Mouse (Mus musculus) hindbrain, embryonic 13.5 days (tissue): ENCODE results near the gene Gm28539. TPM values are rescaled to one million over a fixed set of nuclear protein-coding genes. Genes with fewer than 3 reads are reported as not detected.
"Not testable (repeated sequence)": the region's sequence is repeated elsewhere in the genome, so short reads cannot be mapped to it uniquely, and the experiment has no call there.

ENCODE experiments used
- ATAC-seq: fragments of 200-750 bp; cut with Nextera tagmentation; 2 replicates; pipeline ENCODE4 v1.8.0; 2017; ENCODE audit warnings: moderate TSS enrichment; ENCODE audit not compliant: low FRiP score
- H3K27ac ChIP-seq: fragments of 300-500 bp; sonication (generic); 2 replicates; pipeline ENCODE4 v1.5.1; 2015; ENCODE audit warnings: inconsistent platforms, mild to moderate bottlenecking, moderate library complexity
- H3K27me3 ChIP-seq: fragments of 300-500 bp; sonication (generic); 2 replicates; pipeline ENCODE4 v1.6.1; 2015; ENCODE audit warnings: mild to moderate bottlenecking, inconsistent platforms
- H3K36me3 ChIP-seq: fragments of 300-500 bp; sonication (generic); 2 replicates; pipeline ENCODE4 v1.6.1; 2015; ENCODE audit warnings: mild to moderate bottlenecking, inconsistent platforms
- H3K4me1 ChIP-seq: fragments of 300-500 bp; sonication (generic); replicated peaks from 2 replicates; pipeline ENCODE4 v1.6.1; 2015; ENCODE audit warnings: inconsistent platforms
- H3K4me2 ChIP-seq: fragments of 300-500 bp; sonication (generic); 2 replicates; pipeline ENCODE4 v1.6.1; 2015; ENCODE audit warnings: inconsistent platforms, mild to moderate bottlenecking, moderate library complexity
- H3K4me3 ChIP-seq: fragments of 300-500 bp; sonication (generic); 2 replicates; pipeline ENCODE4 v1.5.1; 2015; ENCODE audit warnings: mild to moderate bottlenecking, inconsistent platforms
- H3K9ac ChIP-seq: fragments of 300-500 bp; sonication (generic); 2 replicates; pipeline ENCODE4 v1.6.1; 2015; ENCODE audit warnings: mild to moderate bottlenecking, inconsistent platforms
- H3K9me3 ChIP-seq: fragments of 300-500 bp; sonication (generic); 2 replicates; pipeline ENCODE4 v1.6.1; 2016; ENCODE audit warnings: inconsistent platforms
- WGBS: fragments of 180-500 bp; shearing (Covaris S2); methylation state at CpG from one replicate; pipeline ENCODE4 v1.1.7; 2015; 5-methylcytosine and 5-hydroxymethylcytosine counted together
- polyA plus RNA-seq: library from polyadenylated mRNA; unstranded; fragments of >200 nt; fragmentation: Nextera tagmentation; extraction: Ambion mirVana; gene quantifications from 2 replicates; pipeline ENCODE4 v1.2.1, GENCODE M21; 2015

The Gm28539 gene
- polyA plus RNA-seq, 1 experiment from 2014 or later = not detected

DNA sequence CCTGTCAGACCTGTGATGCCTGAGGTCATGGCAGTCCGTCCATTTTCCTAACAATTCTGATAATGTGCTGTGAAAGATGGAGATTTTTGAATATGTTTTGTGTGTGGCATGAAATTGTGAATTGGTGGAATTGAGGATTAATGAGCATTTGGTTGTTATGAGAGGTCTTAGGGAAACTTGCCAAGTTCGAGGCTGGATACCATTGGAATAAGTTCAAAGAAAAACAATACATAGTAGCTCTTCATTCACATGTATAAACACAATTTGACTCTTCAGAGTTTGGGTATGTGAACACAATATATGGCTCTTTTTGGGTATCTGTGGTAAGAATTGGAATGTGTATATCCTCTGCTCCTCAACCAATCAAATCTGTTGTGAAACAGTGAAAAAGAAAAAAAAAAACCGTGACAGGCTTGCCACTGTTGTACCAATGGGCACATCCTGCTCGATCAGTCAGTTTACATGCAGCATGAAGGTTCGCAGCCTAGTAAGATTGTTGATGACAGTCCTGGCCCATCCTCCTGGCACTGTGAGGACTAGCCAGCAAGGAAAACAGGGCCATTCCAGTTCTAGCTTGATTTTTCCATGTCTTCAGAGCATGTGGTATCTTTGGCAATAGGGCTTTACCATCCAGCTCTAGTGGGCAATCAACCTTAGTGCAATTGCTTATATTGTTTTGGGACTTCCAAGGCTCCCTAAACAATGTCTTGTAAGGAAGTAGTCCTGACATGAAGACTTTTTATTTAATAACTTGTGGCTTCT lies 102.1 kb downstream of the Gm28539 start:
- no peak overlapping the region for H3K27ac ChIP-seq
- H3K9me3 ChIP-seq = no peaks in the 10 kb centered on the region
- no peak overlapping the region for H3K9ac ChIP-seq
- no peak overlapping the region for H3K4me2 ChIP-seq
- H3K27me3 ChIP-seq = no peaks in the 10 kb centered on the region
- 93% methylated on average over 5 of the region's 5 CpGs for WGBS
- no peaks in the 10 kb centered on the region for H3K4me1 ChIP-seq
- no peak for ATAC-seq
- no peak overlapping the region for H3K4me3 ChIP-seq
- H3K36me3 ChIP-seq = peaks cover 73% of the 10 kb centered on the region

DNA sequence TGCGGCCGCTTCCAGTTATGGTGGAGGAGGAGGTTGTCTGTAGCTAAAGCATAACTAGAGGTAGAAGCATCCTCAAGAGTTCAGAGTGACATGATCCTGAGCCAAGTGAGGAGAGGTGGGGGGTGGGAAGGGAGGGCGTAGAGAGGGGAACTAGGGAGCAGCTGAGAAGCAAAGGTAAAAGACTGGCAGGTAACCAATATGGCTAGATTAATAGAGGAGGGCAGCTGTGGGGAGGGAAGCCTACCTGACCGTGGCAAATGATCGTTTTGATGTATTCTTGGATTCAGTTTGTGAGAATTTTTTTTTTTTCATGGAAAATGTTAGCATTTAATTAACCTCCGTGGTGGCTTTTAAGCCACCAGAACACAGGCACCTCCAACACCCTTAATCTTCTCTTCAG lies 107.5 kb downstream of the Gm28539 start:
- Histone ChIP-seq H3K36me3 (peaks cover 73% of the 10 kb centered on the region), H3K4me1 (no peaks in the 10 kb centered on the region), H3K4me3 (no peak overlapping the region), H3K9ac (no peak overlapping the region), H3K4me2 (no peak overlapping the region), H3K27ac (no peak overlapping the region), H3K27me3 (no peaks in the 10 kb centered on the region), H3K9me3 (no peaks in the 10 kb centered on the region)
- WGBS = 94% methylated on average over 6 of the region's 6 CpGs
- no peak for ATAC-seq

DNA sequence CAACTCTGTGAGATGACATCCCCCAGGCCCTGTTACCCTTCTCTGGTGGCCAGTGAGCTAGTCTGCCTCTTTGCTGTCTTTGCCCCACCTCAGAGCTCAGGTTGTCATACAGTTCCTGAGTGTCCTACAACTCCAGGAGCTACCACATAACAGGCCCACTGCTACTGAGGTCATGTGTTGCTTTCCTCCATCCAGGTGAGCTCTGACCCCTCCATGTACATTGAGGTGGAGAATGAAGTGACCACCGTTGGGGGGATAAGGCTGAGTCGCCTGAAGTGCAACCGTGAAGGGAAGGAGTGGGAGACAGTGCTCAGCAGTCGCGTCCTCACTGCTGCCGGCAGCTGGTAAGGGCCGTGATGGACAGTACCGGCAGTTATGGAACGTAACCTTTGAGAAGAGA lies 112.6 kb downstream of the Gm28539 start:
- no peak for ATAC-seq
- no peaks in the 10 kb centered on the region for H3K4me1 ChIP-seq
- H3K9ac ChIP-seq = no peak overlapping the region
- H3K9me3 ChIP-seq = no peaks in the 10 kb centered on the region
- no peaks in the 10 kb centered on the region for H3K27me3 ChIP-seq
- no peak overlapping the region for H3K27ac ChIP-seq
- peaks cover 91% of the 10 kb centered on the region for H3K36me3 ChIP-seq
- no peak overlapping the region for H3K4me3 ChIP-seq
- WGBS = 96% methylated on average over 9 of the region's 9 CpGs
- H3K4me2 ChIP-seq = no peak overlapping the region

DNA sequence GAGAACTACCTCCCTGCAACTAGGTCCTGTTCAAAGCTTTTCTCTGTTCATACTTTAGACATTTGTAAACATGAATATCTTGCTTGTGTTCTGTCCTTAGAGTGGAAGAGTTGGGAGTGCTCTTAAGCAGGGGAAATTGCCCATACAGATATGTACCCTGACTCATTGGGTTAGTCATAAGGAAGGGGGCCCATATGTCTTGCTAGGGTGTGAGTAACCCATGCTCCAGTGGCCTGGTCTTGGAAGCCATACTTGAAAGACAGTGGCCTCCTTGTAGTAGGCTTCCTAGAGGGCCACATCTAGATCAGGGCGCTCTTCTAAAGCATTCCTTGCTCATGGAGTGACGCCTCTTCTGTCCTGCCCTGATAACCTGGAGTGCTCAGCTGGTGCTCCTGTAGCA lies 114.0 kb downstream of the Gm28539 start:
- no peak overlapping the region for H3K9ac ChIP-seq
- 90% methylated on average over 2 of the region's 2 CpGs for WGBS
- no peak overlapping the region for H3K27ac ChIP-seq
- no peaks in the 10 kb centered on the region for H3K27me3 ChIP-seq
- no peak for ATAC-seq
- no peaks in the 10 kb centered on the region for H3K9me3 ChIP-seq
- H3K4me3 ChIP-seq = no peak overlapping the region
- H3K4me1 ChIP-seq = no peaks in the 10 kb centered on the region
- peaks cover 94% of the 10 kb centered on the region for H3K36me3 ChIP-seq
- no peak overlapping the region for H3K4me2 ChIP-seq

DNA sequence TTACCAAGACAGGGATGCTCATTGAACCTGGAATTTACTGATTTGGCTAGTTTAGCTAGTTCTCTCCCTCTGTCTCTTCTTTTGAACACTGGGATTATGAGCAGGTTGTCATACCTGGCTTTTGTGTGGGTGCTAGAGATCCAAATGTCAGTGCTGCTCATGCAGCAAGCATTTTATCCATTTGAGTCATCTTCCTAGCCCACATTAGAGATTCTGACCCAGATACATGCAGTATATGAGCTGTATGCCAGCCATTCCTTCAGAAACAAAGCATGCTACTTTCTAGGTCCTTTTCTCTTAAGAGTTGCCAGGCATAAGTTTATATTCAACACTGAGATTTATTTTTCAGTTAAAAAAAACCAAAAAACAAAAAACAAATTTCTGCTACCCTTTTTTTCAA lies 116.4 kb downstream of the Gm28539 start:
- no peaks in the 10 kb centered on the region for H3K27me3 ChIP-seq
- no peaks in the 10 kb centered on the region for H3K4me1 ChIP-seq
- no peaks in the 10 kb centered on the region for H3K9me3 ChIP-seq
- H3K4me2 ChIP-seq = no peak overlapping the region
- H3K27ac ChIP-seq = no peak overlapping the region
- no peak for ATAC-seq
- no peak overlapping the region for H3K4me3 ChIP-seq
- no peak overlapping the region for H3K9ac ChIP-seq
- peaks cover 93% of the 10 kb centered on the region for H3K36me3 ChIP-seq

DNA sequence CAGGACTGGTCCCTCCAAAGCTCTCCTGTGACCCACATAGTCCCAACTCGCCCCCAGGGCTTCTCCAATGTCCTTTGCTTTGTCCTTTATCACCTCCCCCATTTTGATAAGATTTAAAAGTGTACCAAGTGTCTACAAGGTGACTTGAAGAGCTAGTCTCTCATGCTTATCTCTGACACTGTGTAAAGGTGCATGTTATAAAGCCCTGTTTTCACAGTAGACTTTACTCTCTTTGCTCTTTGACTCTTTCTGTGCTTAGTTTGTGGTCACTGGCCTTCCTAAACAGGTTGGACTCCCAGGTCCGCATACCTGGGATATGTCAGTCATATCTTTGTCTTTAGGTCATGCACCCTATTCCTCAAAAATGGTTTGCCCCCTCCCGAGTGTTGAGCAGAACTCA lies 118.7 kb downstream of the Gm28539 start:
- Histone ChIP-seq H3K9me3 (peaks cover 3% of the 10 kb centered on the region), H3K4me1 (no peaks in the 10 kb centered on the region), H3K27ac (no peak overlapping the region), H3K4me2 (no peak overlapping the region), H3K4me3 (no peak overlapping the region), H3K27me3 (no peaks in the 10 kb centered on the region), H3K36me3 (peaks cover 76% of the 10 kb centered on the region), H3K9ac (no peak overlapping the region)
- ATAC-seq = no peak
- 95% methylated on average over 3 of the region's 3 CpGs for WGBS

DNA sequence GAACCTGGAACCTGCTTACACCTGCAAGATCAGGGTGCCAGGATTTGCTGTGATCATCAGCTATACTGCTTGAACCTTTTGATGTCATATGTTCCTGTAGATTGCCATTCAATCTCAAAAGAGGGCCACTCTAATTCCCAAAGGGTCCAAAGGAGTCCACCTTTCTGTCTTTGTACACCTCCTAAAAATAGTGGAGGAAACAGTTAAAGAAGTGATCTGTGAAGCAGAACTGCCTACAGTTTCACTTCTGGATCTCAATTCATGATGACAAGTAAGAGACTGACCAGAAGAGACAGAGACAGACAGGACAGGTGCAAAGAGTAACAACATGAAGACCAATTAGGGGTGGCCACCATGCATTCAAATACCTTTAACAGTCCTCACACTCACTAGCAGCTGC lies 127.1 kb downstream of the Gm28539 start:
- Histone ChIP-seq H3K4me1 (no peaks in the 10 kb centered on the region), H3K27ac (no peak overlapping the region), H3K27me3 (no peaks in the 10 kb centered on the region), H3K9ac (no peak overlapping the region), H3K4me2 (no peak overlapping the region), H3K9me3 (peaks cover 20% of the 10 kb centered on the region), H3K36me3 (peaks cover 68% of the 10 kb centered on the region), H3K4me3 (no peak overlapping the region)
- ATAC-seq = no peak

DNA sequence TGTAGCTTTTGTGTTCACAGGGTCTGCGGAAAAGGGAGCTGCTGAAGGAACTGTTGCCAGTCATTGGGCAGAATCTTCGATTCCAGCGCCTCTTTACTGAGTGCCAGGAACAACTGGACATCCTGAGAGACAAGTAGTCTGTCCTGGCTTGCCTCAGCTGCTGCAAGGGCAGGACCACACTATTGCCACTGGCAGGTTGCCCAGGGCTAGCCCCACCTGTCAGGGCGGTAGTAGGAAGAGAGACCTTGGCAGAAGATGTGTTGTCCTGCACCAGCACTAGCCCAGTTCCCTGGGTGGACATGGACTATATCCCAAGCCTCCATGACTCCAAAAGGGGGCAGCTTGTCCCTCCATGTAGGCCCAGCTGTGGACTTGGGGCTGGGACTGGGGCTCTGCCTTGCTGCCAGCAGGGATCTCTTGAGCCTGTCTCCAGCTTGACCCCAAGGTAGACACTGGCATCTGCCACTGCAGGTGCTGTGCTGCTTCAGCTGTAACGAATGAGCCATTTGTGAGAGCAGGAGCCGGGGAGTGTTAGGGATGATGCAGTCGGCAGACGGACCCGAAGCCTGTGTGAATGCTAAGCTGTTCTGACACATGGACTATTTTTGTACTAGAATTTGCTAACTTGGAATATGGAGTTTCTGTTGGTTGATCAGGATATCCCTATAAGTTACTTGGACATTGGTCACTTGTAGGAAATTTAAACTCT lies 133.2 kb downstream of the Gm28539 start:
- Histone ChIP-seq H3K27ac (no peak overlapping the region), H3K4me3 (no peak overlapping the region), H3K4me1 (no peaks in the 10 kb centered on the region), H3K36me3 (peaks cover 62% of the 10 kb centered on the region), H3K9me3 (0 out of 2 replicates have a peak, but pooled peaks cover 4% of the 10 kb centered on the region), H3K4me2 (no peak overlapping the region), H3K9ac (no peak overlapping the region), H3K27me3 (no peaks in the 10 kb centered on the region)
- WGBS = 97% methylated on average over 9 of the region's 9 CpGs
- no peak for ATAC-seq

DNA sequence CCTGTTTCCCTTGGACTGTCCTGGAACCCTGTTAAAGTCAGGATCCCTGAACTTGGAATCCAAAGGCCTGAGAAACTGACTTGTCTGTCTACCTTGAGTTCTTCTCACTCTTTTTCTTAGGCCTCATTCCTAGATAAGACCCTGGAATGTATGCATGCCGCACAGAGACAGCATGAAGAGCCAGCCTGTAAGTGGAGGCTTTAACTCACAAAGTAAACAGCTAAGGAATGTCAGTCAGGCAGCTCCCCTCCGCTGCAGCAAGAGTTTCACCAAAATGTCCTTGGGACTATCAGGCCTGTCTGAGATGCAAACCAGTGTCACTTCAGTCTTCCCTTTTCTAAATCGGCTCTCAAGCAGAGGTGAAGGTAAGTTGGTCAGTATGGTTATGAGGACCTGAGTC lies 134.5 kb downstream of the Gm28539 start:
- Histone ChIP-seq H3K27ac (no peak overlapping the region), H3K4me1 (no peaks in the 10 kb centered on the region), H3K4me3 (no peak overlapping the region), H3K4me2 (no peak overlapping the region), H3K9ac (no peak overlapping the region), H3K36me3 (peaks cover 60% of the 10 kb centered on the region), H3K27me3 (no peaks in the 10 kb centered on the region), H3K9me3 (0 out of 2 replicates have a peak, but pooled peaks cover 2% of the 10 kb centered on the region)
- ATAC-seq = no peak
- 88% methylated on average over 3 of the region's 3 CpGs for WGBS

DNA sequence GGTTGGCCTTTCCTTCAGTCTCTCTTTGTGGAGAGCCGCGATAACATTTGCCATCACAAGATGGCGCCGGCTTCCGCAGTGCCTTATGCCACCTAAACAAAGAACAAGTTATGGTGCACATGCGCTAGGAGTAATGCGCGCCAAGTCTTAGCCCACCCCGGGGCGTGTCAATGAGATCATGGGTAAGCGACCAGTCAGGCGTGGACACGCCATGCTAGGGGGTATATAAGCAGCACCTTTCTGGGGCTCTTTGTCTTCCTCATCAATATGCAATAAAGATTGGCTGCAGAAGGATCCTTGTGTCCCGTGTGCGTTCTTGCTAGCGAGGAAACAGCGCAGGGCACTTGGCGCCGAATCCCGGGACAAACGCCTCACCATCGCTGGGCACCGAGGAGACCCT lies 139.3 kb downstream of the Gm28539 start:
- not testable (repeated sequence) for H3K4me3 ChIP-seq, H3K4me2 ChIP-seq, H3K27me3 ChIP-seq, H3K4me1 ChIP-seq, H3K9ac ChIP-seq, H3K27ac ChIP-seq
- ATAC-seq = peak; percentile 32; the same call in 1 of the 2 replicates
- Histone ChIP-seq H3K36me3 (peaks cover 38% of the 10 kb centered on the region), H3K9me3 (peaks cover 11% of the 10 kb centered on the region; the same call in 1 of the 2 replicates)
- WGBS = 87% methylated on average over 23 of the region's 23 CpGs

DNA sequence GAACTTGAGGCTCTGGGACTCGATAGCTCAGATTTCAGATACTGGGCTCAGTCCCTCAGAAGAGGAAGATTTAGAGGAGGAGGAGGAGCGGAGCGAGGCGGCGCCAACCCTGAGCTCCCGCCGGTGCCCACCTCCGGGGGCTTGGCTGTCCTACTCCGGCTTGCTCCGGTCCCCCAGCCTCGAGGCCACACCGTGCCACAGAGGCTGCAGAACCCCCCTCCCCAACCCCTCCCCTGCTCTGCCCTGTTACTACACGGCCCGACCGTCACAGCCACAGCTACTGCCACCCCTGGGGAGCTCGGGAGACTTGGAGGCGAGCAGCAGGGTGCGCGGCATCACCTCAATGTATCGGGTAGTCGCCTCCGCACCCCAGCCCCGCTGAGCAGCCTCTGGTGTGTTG lies 139.9 kb downstream of the Gm28539 start:
- no peak overlapping the region for H3K27ac ChIP-seq
- no peaks in the 10 kb centered on the region for H3K27me3 ChIP-seq
- no peak overlapping the region for H3K9ac ChIP-seq
- H3K36me3 ChIP-seq = peaks cover 31% of the 10 kb centered on the region
- H3K4me1 ChIP-seq = no peaks in the 10 kb centered on the region
- 79% methylated on average over 19 of the region's 23 CpGs for WGBS
- H3K4me3 ChIP-seq = 0 out of 2 replicates have a peak overlapping the region, but pooled peaks have one; percentile 4
- H3K4me2 ChIP-seq = no peak overlapping the region
- no peak; the same call in 1 of the 2 replicates for ATAC-seq
- H3K9me3 ChIP-seq = peaks cover 11% of the 10 kb centered on the region; the same call in 1 of the 2 replicates

DNA sequence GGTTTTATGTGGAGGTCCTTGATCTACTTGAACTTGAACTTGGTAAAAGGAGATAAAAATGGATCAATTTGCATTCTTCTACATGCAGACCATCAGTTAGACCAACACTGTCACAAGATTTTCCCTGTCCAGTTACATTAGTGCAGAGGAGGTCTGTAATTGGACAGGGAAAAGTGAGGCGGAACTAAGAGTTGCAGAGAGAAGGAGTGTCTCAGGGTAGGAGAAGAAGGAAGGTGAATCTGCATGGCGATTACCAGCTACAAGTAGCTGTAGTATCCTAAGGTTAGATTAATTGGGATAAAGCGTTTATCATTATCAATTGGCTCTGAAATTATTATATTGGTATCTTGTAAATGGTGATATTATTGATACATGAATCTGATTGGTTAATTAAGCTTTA lies 150.0 kb downstream of the Gm28539 start:
- no peaks in the 10 kb centered on the region for H3K36me3 ChIP-seq
- H3K9me3 ChIP-seq = no peaks in the 10 kb centered on the region
- no peaks in the 10 kb centered on the region for H3K4me1 ChIP-seq
- no peak overlapping the region for H3K9ac ChIP-seq
- H3K4me2 ChIP-seq = no peak overlapping the region
- WGBS = 93% methylated on average over 3 of the region's 3 CpGs
- no peak for ATAC-seq
- H3K4me3 ChIP-seq = no peak overlapping the region
- H3K27ac ChIP-seq = no peak overlapping the region
- no peaks in the 10 kb centered on the region for H3K27me3 ChIP-seq

DNA sequence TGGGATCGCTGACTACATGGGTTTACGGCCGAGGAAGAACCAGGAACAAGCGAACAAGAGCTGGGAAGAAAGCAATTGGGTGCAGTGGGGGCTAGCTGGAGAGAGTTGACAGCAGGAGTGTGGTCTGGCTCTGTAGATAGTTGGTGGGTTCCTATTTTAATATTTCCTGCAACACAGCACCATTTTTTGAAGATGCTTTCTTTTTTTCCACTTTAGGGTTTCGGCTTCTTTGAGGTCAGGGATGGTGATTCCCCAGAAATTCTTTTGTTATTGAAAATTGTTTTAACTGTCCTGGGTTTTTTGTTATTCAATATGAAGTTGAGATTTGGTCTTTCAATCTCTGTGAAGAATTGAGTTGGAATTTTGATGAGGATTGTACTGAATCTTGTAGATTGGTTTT lies 150.5 kb downstream of the Gm28539 start:
- 90% methylated on average over 5 of the region's 5 CpGs for WGBS
- H3K9me3 ChIP-seq = no peaks in the 10 kb centered on the region
- H3K4me2 ChIP-seq = no peak overlapping the region
- H3K36me3 ChIP-seq = no peaks in the 10 kb centered on the region
- no peak for ATAC-seq
- no peak overlapping the region for H3K9ac ChIP-seq
- no peaks in the 10 kb centered on the region for H3K27me3 ChIP-seq
- H3K27ac ChIP-seq = no peak overlapping the region
- no peak overlapping the region for H3K4me3 ChIP-seq
- H3K4me1 ChIP-seq = no peaks in the 10 kb centered on the region
